Mouse (Mus musculus) stomach, embryonic 14.5 days (tissue): ENCODE measurements around the gene Itgae. TPM values are rescaled to one million over a fixed set of nuclear protein-coding genes. Genes with fewer than 3 reads are reported as not detected.
"Not testable (repeated sequence)": the region's sequence is repeated elsewhere in the genome, so short reads cannot be mapped to it uniquely, and the experiment has no call there.

Experiments
- ATAC-seq: fragments of 200-750 bp; cut with Nextera tagmentation; 2 replicates; pipeline ENCODE4 v1.8.0; 2017; ENCODE audit warnings: low read depth, moderate TSS enrichment; ENCODE audit not compliant: insufficient number of reproducible peaks, insufficient read depth, low FRiP score
- H3K27ac ChIP-seq: fragments of 300-500 bp; sonication (generic); 2 replicates; pipeline ENCODE4 v1.5.1; 2014; ENCODE audit warnings: mild to moderate bottlenecking, low read length, moderate library complexity, mixed read lengths
- H3K27me3 ChIP-seq: fragments of 300-500 bp; sonication (generic); 2 replicates; pipeline ENCODE4 v1.6.1; 2014; ENCODE audit warnings: low read length, control low read depth, mixed read lengths; ENCODE audit not compliant: control insufficient read depth, insufficient read depth
- H3K36me3 ChIP-seq: fragments of 300-500 bp; sonication (generic); 2 replicates; pipeline ENCODE4 v1.6.1; 2014; ENCODE audit warnings: mild to moderate bottlenecking, control low read depth, low read length, moderate library complexity, mixed read lengths; ENCODE audit not compliant: control insufficient read depth, insufficient read depth
- H3K4me1 ChIP-seq: fragments of 300-500 bp; sonication (generic); 2 replicates; pipeline ENCODE4 v1.6.1; 2014; ENCODE audit warnings: low read length, control low read depth, mixed read lengths; ENCODE audit not compliant: control insufficient read depth, insufficient read depth
- H3K4me2 ChIP-seq: fragments of 300-500 bp; sonication (generic); replicated peaks from 2 replicates; pipeline ENCODE4 v1.6.1; 2014; ENCODE audit warnings: low read depth, low read length, control low read depth
- H3K4me3 ChIP-seq: fragments of 300-500 bp; sonication (generic); 2 replicates; pipeline ENCODE4 v1.5.1; 2014; ENCODE audit warnings: low read depth, low read length, control low read depth
- H3K9ac ChIP-seq: fragments of 300-500 bp; sonication (generic); replicated peaks from 2 replicates; pipeline ENCODE4 v1.6.1; 2014; ENCODE audit warnings: low read depth, mild to moderate bottlenecking, control low read depth, low read length, moderate library complexity, mixed read lengths
- H3K9me3 ChIP-seq: fragments of 300-500 bp; sonication (generic); 2 replicates; pipeline ENCODE4 v1.6.1; 2016; ENCODE audit warnings: low read depth, low read length, control low read depth; ENCODE audit not compliant: control insufficient read depth
- WGBS: fragments of 180-500 bp; shearing (Covaris S2); extraction: QIAGEN DNeasy Blood & Tissue Kit; methylation state at CpG from one replicate; pipeline ENCODE4 v1.1.7; 2014; 5-methylcytosine and 5-hydroxymethylcytosine counted together
- polyA plus RNA-seq: library from polyadenylated mRNA; unstranded; fragments of >200 nt; fragmentation: Nextera tagmentation; extraction: Ambion mirVana; gene quantifications from 2 replicates; pipeline ENCODE4 v1.2.1, GENCODE M21; 2014

The Itgae gene
- polyA plus RNA-seq, 1 experiment from 2014 or later, result 0.51 TPM

GRCm38 (mm10) chr11:73099976-73100750 is 9.8 kb downstream of the Itgae start:
- no peak overlapping the region for H3K27ac ChIP-seq
- no peak overlapping the region for H3K4me3 ChIP-seq
- H3K9me3 ChIP-seq, result no peaks in the 10 kb centered on the region
- no peak overlapping the region for H3K9ac ChIP-seq
- no peak overlapping the region for H3K4me2 ChIP-seq
- no peaks in the 10 kb centered on the region for H3K4me1 ChIP-seq
- no peaks in the 10 kb centered on the region for H3K27me3 ChIP-seq
- WGBS, result 74% methylated on average over 14 of the region's 14 CpGs
- H3K36me3 ChIP-seq, result no peaks in the 10 kb centered on the region
- no peak for ATAC-seq

GRCm38 (mm10) chr11:73101308-73101707 is 10.9 kb downstream of the Itgae start:
- no peak for ATAC-seq
- Histone ChIP-seq H3K27me3 (no peaks in the 10 kb centered on the region), H3K36me3 (no peaks in the 10 kb centered on the region), H3K4me3 (no peak overlapping the region), H3K9ac (no peak overlapping the region), H3K4me1 (no peaks in the 10 kb centered on the region), H3K4me2 (no peak overlapping the region), H3K27ac (no peak overlapping the region), H3K9me3 (no peaks in the 10 kb centered on the region)
- 72% methylated on average over 4 of the region's 4 CpGs for WGBS

- ATAC-seq, result no peak
- no peaks in the 10 kb centered on the region for H3K4me1 ChIP-seq
- H3K9me3 ChIP-seq, result no peaks in the 10 kb centered on the region
- 73% methylated on average over 2 of the region's 3 CpGs for WGBS
- H3K36me3 ChIP-seq, result no peaks in the 10 kb centered on the region
- no peak overlapping the region for H3K4me2 ChIP-seq
- no peak overlapping the region for H3K9ac ChIP-seq
- H3K27me3 ChIP-seq, result no peaks in the 10 kb centered on the region
- H3K27ac ChIP-seq, result no peak overlapping the region
- H3K4me3 ChIP-seq, result no peak overlapping the region
Observed at GRCm38 (mm10) chr11:73105246-73105645, 14.9 kb downstream of the Itgae start.

DNA sequence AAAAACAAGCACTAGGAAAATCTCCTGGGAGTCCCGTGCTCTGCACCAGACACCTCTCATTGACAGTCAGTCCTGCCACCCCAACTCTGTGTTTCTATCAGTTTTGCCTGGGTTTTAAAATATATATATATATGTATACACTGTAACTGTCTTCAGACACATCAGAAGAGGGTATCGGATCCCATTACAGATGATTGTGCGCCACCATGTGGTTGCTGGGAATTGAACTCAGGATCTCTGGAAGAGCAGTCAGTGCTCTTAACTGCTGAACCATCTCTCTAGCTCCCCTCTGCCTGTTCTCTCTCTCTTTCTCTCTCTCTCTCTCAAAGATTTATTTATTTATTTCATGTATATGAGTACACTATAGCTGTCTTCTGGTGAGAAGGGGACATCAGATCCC is 17.0 kb downstream of the Itgae start:
- WGBS, result 40% methylated on average over 3 of the region's 3 CpGs

GRCm38 (mm10) chr11:73108195-73108897 is 18.0 kb downstream of the Itgae start:
- H3K4me1 ChIP-seq, result no peaks in the 10 kb centered on the region
- no peak overlapping the region for H3K27ac ChIP-seq
- no peaks in the 10 kb centered on the region for H3K27me3 ChIP-seq
- H3K9ac ChIP-seq, result no peak overlapping the region
- no peak overlapping the region for H3K4me3 ChIP-seq
- no peak overlapping the region for H3K4me2 ChIP-seq
- ATAC-seq, result no peak
- no peaks in the 10 kb centered on the region for H3K9me3 ChIP-seq
- 71% methylated on average over 5 of the region's 5 CpGs for WGBS
- H3K36me3 ChIP-seq, result no peaks in the 10 kb centered on the region

More for the DNA sequence above, 17.0 kb downstream of the Itgae start:
- H3K9ac ChIP-seq, ATAC-seq, H3K4me2 ChIP-seq, H3K4me1 ChIP-seq, H3K4me3 ChIP-seq, H3K9me3 ChIP-seq, H3K36me3 ChIP-seq, H3K27me3 ChIP-seq, H3K27ac ChIP-seq: not testable (repeated sequence)

GRCm38 (mm10) chr11:73108898-73109625 is 18.7 kb downstream of the Itgae start:
- Histone ChIP-seq H3K27ac (no peak overlapping the region), H3K9me3 (no peaks in the 10 kb centered on the region), H3K36me3 (no peaks in the 10 kb centered on the region), H3K27me3 (no peaks in the 10 kb centered on the region), H3K4me2 (no peak overlapping the region), H3K9ac (no peak overlapping the region), H3K4me3 (no peak overlapping the region), H3K4me1 (no peaks in the 10 kb centered on the region)
- WGBS, result 79% methylated on average over 14 of the region's 14 CpGs
- no peak for ATAC-seq

- 92% methylated on average over 3 of the region's 3 CpGs for WGBS
- H3K4me1 ChIP-seq, result no peaks in the 10 kb centered on the region
- H3K9ac ChIP-seq, result no peak overlapping the region
- H3K9me3 ChIP-seq, result no peaks in the 10 kb centered on the region
- no peak overlapping the region for H3K4me2 ChIP-seq
- no peak for ATAC-seq
- H3K4me3 ChIP-seq, result no peak overlapping the region
- no peaks in the 10 kb centered on the region for H3K27me3 ChIP-seq
- no peak overlapping the region for H3K27ac ChIP-seq
- H3K36me3 ChIP-seq, result no peaks in the 10 kb centered on the region
Observed at GRCm38 (mm10) chr11:73109941-73110340, 19.6 kb downstream of the Itgae start.

GRCm38 (mm10) chr11:73111414-73111813 is 21.0 kb downstream of the Itgae start:
- H3K9me3 ChIP-seq, result no peaks in the 10 kb centered on the region
- H3K36me3 ChIP-seq, result no peaks in the 10 kb centered on the region
- H3K27me3 ChIP-seq, result no peaks in the 10 kb centered on the region
- 71% methylated on average over 6 of the region's 6 CpGs for WGBS
- H3K4me2 ChIP-seq, result no peak overlapping the region
- no peak overlapping the region for H3K9ac ChIP-seq
- no peak overlapping the region for H3K4me3 ChIP-seq
- no peak overlapping the region for H3K27ac ChIP-seq
- ATAC-seq, result no peak
- H3K4me1 ChIP-seq, result no peaks in the 10 kb centered on the region
